Mouse (Mus musculus): Measurements from ENCODE around the gene Gpr85. TPM values are rescaled to one million over a fixed set of nuclear protein-coding genes. Genes with fewer than 3 reads are reported as not detected.
"Not testable (repeated sequence)": the region's sequence is repeated elsewhere in the genome, so short reads cannot be mapped to it uniquely, and the experiment has no call there.

Gpr85 gene
- polyA plus RNA-seq, 1 experiment from 2014 or later = 60.2 TPM

DNA sequence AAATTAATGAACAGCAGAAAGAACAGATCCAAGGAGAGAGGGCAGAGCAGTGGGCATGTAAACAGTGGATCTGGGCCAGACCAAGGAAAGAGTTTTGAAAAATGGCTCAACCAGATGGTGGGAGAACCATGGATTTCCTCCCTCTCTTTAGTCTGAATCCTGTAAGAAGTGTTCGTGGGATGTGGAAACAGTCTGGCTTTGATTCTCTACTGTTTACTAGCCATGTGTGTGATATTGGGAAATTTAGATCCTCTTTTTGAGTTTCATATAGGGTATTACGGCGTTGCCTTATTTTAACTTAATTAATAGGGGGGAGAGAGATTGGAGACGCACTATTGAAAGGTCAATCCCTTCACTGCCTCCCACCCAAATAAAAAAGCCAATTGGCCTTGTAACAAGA, 13.5 kb upstream of the Gpr85 start:
- Histone ChIP-seq H3K4me3 (no peak overlapping the region), H3K27me3 (no peaks in the 10 kb centered on the region), H3K27ac (no peak overlapping the region), H3K9me3 (replicated peaks) (no peaks in the 10 kb centered on the region), H3K4me2 (no peak overlapping the region), H3K36me3 (ENCODE audit: poor library complexity, severe bottlenecking) (no peaks in the 10 kb centered on the region), H3K9ac (no peak overlapping the region), H3K4me1 (no peaks in the 10 kb centered on the region)
- WGBS = 70% methylated on average over 4 of the region's 4 CpGs
- no peak for ATAC-seq

DNA sequence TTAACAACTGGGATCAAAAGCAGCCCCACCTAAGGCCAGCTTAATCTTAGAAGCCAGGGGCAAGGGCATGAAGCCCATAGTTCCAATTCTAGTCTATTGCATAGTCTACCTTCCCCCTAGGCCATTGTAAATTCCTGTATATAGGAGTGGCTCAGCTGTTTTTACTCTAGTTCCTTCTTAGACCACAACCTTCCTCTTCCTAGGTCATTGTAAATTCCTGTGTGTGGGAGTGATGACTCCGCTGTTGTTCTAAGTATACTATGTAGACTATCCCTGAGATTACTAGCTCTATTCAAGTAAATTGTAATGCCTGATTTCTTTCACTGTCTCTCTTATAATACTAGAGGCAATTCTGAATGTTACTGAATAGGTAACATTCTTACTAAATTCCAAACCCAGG, 6.3 kb upstream of the Gpr85 start:
- H3K4me3 ChIP-seq; H3K9ac ChIP-seq; H3K4me1 ChIP-seq; H3K4me2 ChIP-seq; H3K9me3 ChIP-seq (replicated peaks); ATAC-seq; H3K36me3 ChIP-seq (ENCODE audit: poor library complexity, severe bottlenecking); H3K27ac ChIP-seq; H3K27me3 ChIP-seq: not testable (repeated sequence)
- 98% methylated on average over 1 of the region's 1 CpGs for WGBS

DNA sequence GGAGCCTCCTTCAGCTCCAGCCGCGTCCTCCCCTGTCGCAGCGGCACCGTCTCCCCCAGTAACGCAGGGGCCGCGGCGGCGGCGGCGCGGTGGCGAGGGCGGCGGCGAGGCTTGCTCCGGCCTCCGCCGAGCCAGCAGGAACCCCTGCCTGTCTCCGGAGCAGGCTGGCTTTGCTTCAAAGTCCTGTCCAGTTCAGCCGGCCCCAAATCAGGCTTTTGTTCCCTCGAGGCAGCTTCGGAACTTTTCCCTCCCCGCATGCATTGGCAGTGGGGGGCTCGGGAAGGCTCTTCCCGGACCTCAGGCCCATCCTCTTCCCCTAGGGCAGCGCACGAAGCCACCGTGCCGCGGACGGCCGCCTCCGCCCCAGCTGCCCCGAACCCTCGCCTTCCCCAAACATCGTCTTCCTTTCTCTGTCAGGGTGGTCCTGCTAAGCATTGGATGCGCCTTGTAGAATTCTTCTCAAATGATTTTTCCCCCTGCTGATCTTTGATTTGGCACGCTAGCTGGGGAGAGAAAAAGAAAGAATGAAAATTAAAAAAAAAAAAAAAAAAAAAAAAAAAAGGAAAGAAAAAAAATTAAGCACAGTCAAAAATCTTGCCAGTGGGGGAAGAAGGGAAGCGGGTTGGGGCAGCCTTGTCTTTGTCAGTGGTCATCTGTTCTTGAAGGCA, 931 bp downstream of the Gpr85 start:
- H3K36me3 ChIP-seq (ENCODE audit: poor library complexity, severe bottlenecking) = no peaks in the 10 kb centered on the region
- peak overlapping the region; percentile 94 for H3K9ac ChIP-seq
- peak; percentile 93 for ATAC-seq
- peak overlapping the region; percentile 74 for H3K4me2 ChIP-seq
- no peaks in the 10 kb centered on the region for H3K9me3 ChIP-seq (replicated peaks)
- no peaks in the 10 kb centered on the region for H3K27me3 ChIP-seq
- WGBS = under 1% methylated on average over 40 of the region's 41 CpGs
- peak overlapping the region; percentile 98 for H3K27ac ChIP-seq
- peak overlapping the region; percentile 65 for H3K4me3 ChIP-seq
- H3K4me1 ChIP-seq = peaks cover 16% of the 10 kb centered on the region

DNA sequence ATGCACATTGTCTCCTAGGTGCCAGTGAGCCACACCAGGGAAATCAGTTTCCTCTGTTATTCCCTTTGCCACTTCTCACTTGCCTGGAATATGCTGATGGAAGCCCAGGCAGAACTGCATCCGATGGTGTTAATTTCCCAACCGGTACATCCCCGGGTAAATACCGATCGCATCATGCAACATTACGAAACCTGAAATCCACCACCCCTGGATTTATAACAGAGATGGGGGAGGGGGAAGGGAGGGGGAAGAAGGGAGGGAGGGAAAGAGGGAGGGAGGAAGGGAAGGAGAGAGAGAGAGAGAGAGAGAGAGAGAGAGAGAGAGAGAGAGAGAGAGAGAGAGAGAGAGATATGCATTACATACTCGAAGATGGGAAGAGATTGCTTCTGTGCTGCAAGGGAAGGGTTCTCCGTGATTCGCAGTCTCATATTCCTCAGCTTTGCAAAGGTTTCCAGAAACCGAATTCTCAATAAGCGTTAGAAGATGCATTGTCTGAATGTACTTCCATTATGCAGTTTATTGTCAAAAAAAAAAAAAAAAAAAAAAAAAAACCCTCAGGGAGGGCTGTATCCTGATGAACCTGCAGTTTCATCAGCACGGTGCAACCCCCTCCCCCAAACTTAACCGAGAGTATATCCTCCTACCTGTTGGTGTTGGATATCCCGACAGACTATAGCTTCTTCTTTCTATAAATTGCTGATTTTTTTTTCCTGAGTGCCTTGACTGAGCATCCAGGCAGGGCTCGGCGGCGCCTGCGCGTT, 1.6 kb downstream of the Gpr85 start:
- H3K4me2 ChIP-seq = peak overlapping the region; percentile 74
- peak overlapping the region; percentile 98 for H3K27ac ChIP-seq
- H3K27me3 ChIP-seq = no peaks in the 10 kb centered on the region
- no peaks in the 10 kb centered on the region for H3K36me3 ChIP-seq (ENCODE audit: poor library complexity, severe bottlenecking)
- H3K4me1 ChIP-seq = peaks cover 16% of the 10 kb centered on the region
- no peaks in the 10 kb centered on the region for H3K9me3 ChIP-seq (replicated peaks)
- 1% methylated on average over 19 of the region's 19 CpGs for WGBS
- ATAC-seq = peak; percentile 34
- H3K4me3 ChIP-seq = peak overlapping the region; percentile 65
- peak overlapping the region; percentile 94 for H3K9ac ChIP-seq

DNA sequence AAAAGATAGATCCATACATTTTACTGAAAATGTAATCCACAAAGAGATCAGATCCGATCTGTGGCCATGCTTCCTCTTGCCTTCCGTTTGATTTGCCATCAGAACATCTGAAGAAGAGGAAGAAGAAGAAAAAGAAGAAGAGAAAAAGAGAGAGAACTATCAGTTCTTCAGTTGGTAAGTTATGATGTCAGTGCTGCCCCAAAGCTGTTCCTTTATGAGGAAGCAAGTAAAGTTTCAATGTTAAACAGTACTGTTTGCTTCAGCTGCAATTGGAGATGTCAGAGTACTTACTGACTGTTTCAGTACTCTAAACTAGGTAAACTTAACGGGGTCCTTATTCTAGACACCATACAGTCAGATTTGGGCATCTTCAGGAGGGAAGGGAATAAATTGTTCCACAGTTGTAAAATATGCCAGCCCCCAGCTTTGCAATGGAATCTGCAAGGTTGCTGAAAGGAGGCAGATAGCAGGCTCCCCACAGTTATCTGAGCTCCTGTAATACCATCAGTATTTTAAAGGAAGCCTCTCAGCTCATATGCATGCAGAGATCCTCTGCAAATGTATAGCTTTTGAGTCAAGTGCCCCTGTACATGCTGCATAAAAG, 2.7 kb downstream of the Gpr85 start:
- no peaks in the 10 kb centered on the region for H3K9me3 ChIP-seq (replicated peaks)
- no peaks in the 10 kb centered on the region for H3K36me3 ChIP-seq (ENCODE audit: poor library complexity, severe bottlenecking)
- ATAC-seq = no peak
- peak overlapping the region; percentile 98 for H3K27ac ChIP-seq
- H3K4me2 ChIP-seq = peak overlapping the region; percentile 74
- peak overlapping the region; percentile 65 for H3K4me3 ChIP-seq
- H3K27me3 ChIP-seq = no peaks in the 10 kb centered on the region
- 83% methylated on average over 3 of the region's 3 CpGs for WGBS
- peak overlapping the region; percentile 94 for H3K9ac ChIP-seq
- H3K4me1 ChIP-seq = peaks cover 16% of the 10 kb centered on the region

DNA sequence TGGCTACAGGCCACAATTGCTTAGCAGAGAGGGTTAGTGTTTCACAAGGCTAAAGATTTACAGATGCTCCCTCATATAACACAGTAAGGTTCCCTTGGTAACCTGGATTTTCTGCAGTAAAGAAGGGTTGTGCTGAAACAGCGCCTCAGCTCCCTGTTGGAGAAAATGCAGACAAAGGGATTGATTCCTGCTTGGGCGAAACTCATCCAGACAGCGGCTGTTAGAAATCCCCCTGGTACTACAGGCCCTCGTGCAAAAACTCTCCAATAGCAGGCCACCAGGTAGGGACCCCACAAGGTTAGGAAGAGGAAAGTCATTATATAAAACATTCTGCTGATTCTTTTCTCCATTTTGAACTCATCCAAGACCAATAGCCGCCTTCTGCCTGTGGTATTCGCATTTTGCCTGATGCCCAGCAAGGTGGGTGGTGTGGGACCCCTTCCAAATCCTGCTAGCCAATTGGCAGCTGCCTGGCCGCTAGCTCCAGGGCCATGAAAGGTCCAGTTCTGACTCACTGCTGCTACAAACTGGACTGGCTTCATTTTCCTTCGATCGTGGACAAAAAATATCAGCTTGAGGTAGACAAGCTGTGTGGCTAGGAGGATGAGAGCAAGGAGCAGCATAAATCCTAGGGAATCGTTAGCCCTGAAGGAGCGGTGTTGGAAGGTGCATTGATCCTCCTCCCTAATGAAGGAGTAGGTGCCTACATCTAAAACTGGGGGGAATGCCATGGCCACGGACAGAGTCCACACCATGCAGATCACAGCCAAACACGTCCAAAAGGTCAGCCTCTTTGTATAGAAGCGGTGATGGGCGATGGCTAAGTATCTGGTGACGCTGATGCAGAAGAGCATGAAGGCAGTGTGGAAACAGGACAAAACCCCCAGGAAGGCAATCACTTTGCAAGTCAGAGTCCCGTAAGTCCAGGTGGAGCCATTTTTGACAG, 3.7 kb downstream of the Gpr85 start:
- Histone ChIP-seq H3K4me2 (peak overlapping the region; percentile 74), H3K27me3 (no peaks in the 10 kb centered on the region), H3K9ac (peak overlapping the region; percentile 94), H3K27ac (peak overlapping the region; percentile 76), H3K36me3 (ENCODE audit: poor library complexity, severe bottlenecking) (no peaks in the 10 kb centered on the region), H3K4me3 (peak overlapping the region; percentile 65), H3K9me3 (replicated peaks) (no peaks in the 10 kb centered on the region), H3K4me1 (peaks cover 16% of the 10 kb centered on the region)
- WGBS = 40% methylated on average over 17 of the region's 17 CpGs
- ATAC-seq = peak; percentile 19

DNA sequence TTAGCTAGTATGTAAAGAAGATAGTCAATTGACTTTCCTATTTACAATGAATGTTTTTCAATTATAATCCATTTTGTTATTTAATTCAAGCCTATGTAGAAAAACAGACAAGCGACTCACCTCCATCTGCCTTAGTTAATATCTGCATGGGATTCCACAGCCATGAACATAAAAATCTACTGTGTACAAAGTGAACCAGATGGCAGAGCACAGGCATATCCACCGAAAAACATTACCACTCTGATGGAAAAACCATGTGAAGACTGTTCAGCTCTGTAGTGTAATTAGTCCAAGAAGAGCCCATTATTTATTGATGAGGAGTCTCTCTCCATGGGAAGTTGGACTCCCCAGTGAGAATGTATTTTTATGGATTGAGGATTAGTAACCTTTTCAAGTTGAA, 7.0 kb downstream of the Gpr85 start:
- no peaks in the 10 kb centered on the region for H3K36me3 ChIP-seq (ENCODE audit: poor library complexity, severe bottlenecking)
- H3K9ac ChIP-seq = no peak overlapping the region
- no peak overlapping the region for H3K4me3 ChIP-seq
- no peak for ATAC-seq
- WGBS = 54% methylated on average over 2 of the region's 2 CpGs
- H3K27ac ChIP-seq = no peak overlapping the region
- 0 out of 2 replicates have a peak overlapping the region, but pooled peaks have one; percentile 21 for H3K4me2 ChIP-seq
- H3K9me3 ChIP-seq (replicated peaks) = no peaks in the 10 kb centered on the region
- H3K27me3 ChIP-seq = no peaks in the 10 kb centered on the region
- H3K4me1 ChIP-seq = peaks cover 16% of the 10 kb centered on the region

DNA sequence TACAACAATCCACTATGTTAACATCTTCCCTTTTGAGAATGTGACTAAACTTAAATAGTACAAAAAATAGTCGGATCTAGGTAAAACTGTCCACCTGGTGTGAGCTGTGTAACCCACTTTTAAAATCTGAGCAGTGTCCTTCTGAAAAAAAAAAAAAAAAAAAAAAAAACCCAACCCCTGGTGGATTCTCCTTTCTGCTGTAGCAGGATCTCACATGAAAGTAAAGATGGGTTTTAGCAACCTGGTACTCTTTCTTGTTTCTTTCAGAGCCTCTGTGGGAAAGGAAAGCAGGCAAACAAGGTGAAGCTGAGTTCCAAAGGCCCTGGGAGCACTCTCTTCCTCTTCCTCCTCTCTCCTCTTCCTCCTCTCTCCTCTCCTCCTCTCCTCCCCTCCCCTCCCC, 10.9 kb downstream of the Gpr85 start:
- ATAC-seq = no peak
- no peak overlapping the region for H3K4me3 ChIP-seq
- no peak overlapping the region for H3K27ac ChIP-seq
- WGBS = 81% methylated on average over 1 of the region's 1 CpGs
- H3K9ac ChIP-seq = no peak overlapping the region
- no peaks in the 10 kb centered on the region for H3K4me1 ChIP-seq
- no peaks in the 10 kb centered on the region for H3K9me3 ChIP-seq (replicated peaks)
- H3K27me3 ChIP-seq = no peaks in the 10 kb centered on the region
- H3K4me2 ChIP-seq = no peak overlapping the region
- no peaks in the 10 kb centered on the region for H3K36me3 ChIP-seq (ENCODE audit: poor library complexity, severe bottlenecking)

DNA sequence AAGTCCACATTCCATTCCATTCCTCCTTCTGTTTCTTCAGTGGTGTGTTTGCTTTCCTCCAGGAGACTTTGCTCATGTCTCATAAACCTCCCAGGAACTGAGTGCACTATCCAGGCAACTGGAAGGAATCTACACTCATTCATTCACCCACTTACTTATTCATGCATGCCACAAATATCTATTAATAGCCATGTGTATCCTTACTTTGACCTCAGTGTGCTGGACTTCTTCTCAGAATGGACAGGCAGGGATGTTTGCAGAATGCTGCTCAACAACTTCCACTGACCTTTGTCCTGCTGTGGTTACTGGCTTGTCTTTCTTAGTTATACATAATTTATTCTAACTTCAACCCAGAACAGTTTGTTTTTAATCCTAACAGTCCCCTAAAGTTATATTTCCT, 23.1 kb downstream of the Gpr85 start:
- no peaks in the 10 kb centered on the region for H3K27me3 ChIP-seq
- no peak overlapping the region for H3K4me2 ChIP-seq
- no peak for ATAC-seq
- no peak overlapping the region for H3K9ac ChIP-seq
- H3K4me3 ChIP-seq = no peak overlapping the region
- no peaks in the 10 kb centered on the region for H3K36me3 ChIP-seq (ENCODE audit: poor library complexity, severe bottlenecking)
- no peaks in the 10 kb centered on the region for H3K4me1 ChIP-seq
- H3K9me3 ChIP-seq (replicated peaks) = no peaks in the 10 kb centered on the region
- H3K27ac ChIP-seq = no peak overlapping the region

DNA sequence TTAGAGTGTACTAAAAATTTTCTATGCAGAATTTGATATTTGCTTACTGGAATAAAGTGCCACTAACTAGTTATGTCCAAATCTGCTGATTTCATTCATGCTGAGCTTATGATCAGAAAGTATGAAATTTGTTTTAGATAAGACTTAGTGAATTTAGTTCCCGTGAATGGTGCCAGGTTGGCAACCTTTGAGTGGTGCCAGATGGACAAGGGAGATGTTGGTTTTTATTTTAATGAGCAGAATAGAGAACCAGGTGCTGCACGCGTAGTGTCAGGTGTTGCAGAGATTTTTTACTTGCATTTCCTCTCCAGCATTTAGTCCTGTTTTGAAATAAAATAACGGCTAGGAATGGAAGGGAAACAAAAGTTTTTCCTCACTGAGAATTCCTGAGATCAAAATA, 27.6 kb downstream of the Gpr85 start:
- Histone ChIP-seq H3K27me3 (no peaks in the 10 kb centered on the region), H3K4me2 (no peak overlapping the region), H3K9me3 (replicated peaks) (no peaks in the 10 kb centered on the region), H3K4me1 (no peaks in the 10 kb centered on the region), H3K36me3 (ENCODE audit: poor library complexity, severe bottlenecking) (no peaks in the 10 kb centered on the region), H3K27ac (no peak overlapping the region), H3K9ac (no peak overlapping the region), H3K4me3 (no peak overlapping the region)
- whole genome bisulfite sequencing = 82% methylated on average over 4 of the region's 4 CpGs
- no peak for ATAC-seq

DNA sequence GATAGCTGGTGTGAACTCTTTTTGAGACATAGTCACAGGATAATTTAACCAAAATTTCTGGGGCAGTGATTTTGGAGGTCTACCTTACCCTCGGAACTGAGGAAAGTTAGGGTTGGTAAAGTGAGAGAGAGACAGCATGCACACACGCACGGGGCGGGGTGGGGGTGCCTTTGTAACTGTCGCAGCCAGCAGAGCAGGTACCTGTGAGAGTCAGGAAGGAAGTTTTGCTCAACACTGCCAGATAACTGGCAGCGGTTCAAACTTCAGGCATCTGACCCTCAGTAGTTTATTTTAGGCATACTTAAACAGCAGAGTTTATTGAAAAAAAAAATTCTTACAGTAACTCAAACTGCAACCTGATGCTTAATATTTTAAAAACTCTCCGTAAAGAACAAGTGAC, 39.7 kb downstream of the Gpr85 start:
- Histone ChIP-seq H3K4me2 (no peak overlapping the region), H3K4me1 (no peaks in the 10 kb centered on the region), H3K27ac (no peak overlapping the region), H3K9me3 (replicated peaks) (no peaks in the 10 kb centered on the region), H3K27me3 (no peaks in the 10 kb centered on the region), H3K4me3 (no peak overlapping the region), H3K9ac (no peak overlapping the region), H3K36me3 (ENCODE audit: poor library complexity, severe bottlenecking) (no peaks in the 10 kb centered on the region)
- no peak for ATAC-seq
- 70% methylated on average over 7 of the region's 7 CpGs for WGBS

DNA sequence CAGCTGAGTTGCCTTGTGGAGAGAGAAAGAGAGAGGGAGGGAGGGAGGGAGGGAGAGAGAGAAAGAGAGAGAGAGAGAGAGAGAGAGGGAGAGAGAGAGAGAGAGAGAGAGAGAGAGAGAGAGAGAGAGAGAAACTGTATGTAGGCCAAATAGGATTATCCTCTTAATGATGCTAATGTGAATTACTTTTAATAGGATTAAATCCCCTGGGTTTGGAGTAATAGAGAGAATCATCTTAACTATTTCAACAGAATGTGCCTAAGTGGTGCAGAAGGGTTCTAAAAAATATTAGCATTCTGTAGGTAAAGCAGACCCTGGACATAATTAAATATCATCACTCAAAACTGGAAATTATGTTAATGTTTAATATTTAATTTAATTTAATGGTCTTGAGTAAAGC, 42.4 kb downstream of the Gpr85 start:
- Histone ChIP-seq H3K9ac (no peak overlapping the region), H3K4me2 (no peak overlapping the region), H3K36me3 (ENCODE audit: poor library complexity, severe bottlenecking) (no peaks in the 10 kb centered on the region), H3K9me3 (replicated peaks) (no peaks in the 10 kb centered on the region), H3K4me1 (no peaks in the 10 kb centered on the region), H3K4me3 (no peak overlapping the region), H3K27me3 (no peaks in the 10 kb centered on the region), H3K27ac (no peak overlapping the region)
- ATAC-seq = no peak
